Mouse (Mus musculus): ENCODE results near the gene Msh4. TPM values are rescaled to one million over a fixed set of nuclear protein-coding genes. Genes with fewer than 3 reads are reported as not detected.

Gene Msh4
- polyA plus RNA-seq, 1 experiment, result not detected

- TF ChIP-seq FLI1 (IDR thresholded peaks at IDR 0.05; ENCODE audit: low read length), result no peak
- TF ChIP-seq GATA1 (IDR thresholded peaks at IDR 0.05; ENCODE audit: borderline replicate concordance, low read length), result no peak
- H3K4me3 ChIP-seq (replicated peaks), result peak overlapping the region; percentile 62
- peaks cover 20% of the 10 kb centered on the region for H3K27me3 ChIP-seq (replicated peaks)
- H3K9me3 ChIP-seq, result peaks cover 4% of the 10 kb centered on the region; the same call in 1 of the 2 replicates
- H3K36me3 ChIP-seq (replicated peaks; ENCODE audit: low read length), result no peaks in the 10 kb centered on the region
- no peaks in the 10 kb centered on the region for H3K4me1 ChIP-seq
Measured at GRCm38 (mm10) chr3:153823671-153824515, 82.0 kb downstream of the Msh4 start.

- H3K27me3 ChIP-seq (replicated peaks), result peaks cover 24% of the 10 kb centered on the region
- no peak overlapping the region for H3K4me3 ChIP-seq (replicated peaks)
- H3K4me1 ChIP-seq, result peaks cover 8% of the 10 kb centered on the region
- peaks cover 15% of the 10 kb centered on the region for H3K9me3 ChIP-seq
- TF ChIP-seq GATA1 (IDR thresholded peaks at IDR 0.05; ENCODE audit: borderline replicate concordance, low read length), result no peak
- no peak for TF ChIP-seq FLI1 (IDR thresholded peaks at IDR 0.05; ENCODE audit: low read length)
- H3K36me3 ChIP-seq (replicated peaks; ENCODE audit: low read length), result no peaks in the 10 kb centered on the region
Measured at GRCm38 (mm10) chr3:153819438-153819837, 86.5 kb downstream of the Msh4 start.

- Histone ChIP-seq H3K4me1 (peaks cover 8% of the 10 kb centered on the region), H3K4me3 (replicated peaks) (no peak overlapping the region), H3K27me3 (replicated peaks) (peaks cover 25% of the 10 kb centered on the region), H3K9me3 (peaks cover 15% of the 10 kb centered on the region), H3K36me3 (replicated peaks; ENCODE audit: low read length) (no peaks in the 10 kb centered on the region)
- no peak for TF ChIP-seq FLI1 (IDR thresholded peaks at IDR 0.05; ENCODE audit: low read length)
- TF ChIP-seq GATA1 (IDR thresholded peaks at IDR 0.05; ENCODE audit: borderline replicate concordance, low read length), result no peak
Measured at GRCm38 (mm10) chr3:153818723-153819122, 87.2 kb downstream of the Msh4 start.

- Histone ChIP-seq H3K4me3 (replicated peaks) (no peak overlapping the region), H3K9me3 (peaks cover 15% of the 10 kb centered on the region), H3K36me3 (replicated peaks; ENCODE audit: low read length) (no peaks in the 10 kb centered on the region), H3K4me1 (peaks cover 8% of the 10 kb centered on the region), H3K27me3 (replicated peaks) (peaks cover 23% of the 10 kb centered on the region)
- TF ChIP-seq GATA1 (IDR thresholded peaks at IDR 0.05; ENCODE audit: borderline replicate concordance, low read length), result no peak
- TF ChIP-seq FLI1 (IDR thresholded peaks at IDR 0.05; ENCODE audit: low read length), result no peak
Measured at GRCm38 (mm10) chr3:153817376-153817890, 88.5 kb downstream of the Msh4 start.

- no peak overlapping the region for H3K4me3 ChIP-seq (replicated peaks)
- TF ChIP-seq GATA1 (IDR thresholded peaks at IDR 0.05; ENCODE audit: borderline replicate concordance, low read length) (no peak), FLI1 (IDR thresholded peaks at IDR 0.05; ENCODE audit: low read length) (no peak)
- H3K9me3 ChIP-seq, result peaks cover 11% of the 10 kb centered on the region
- peaks cover 11% of the 10 kb centered on the region for H3K27me3 ChIP-seq (replicated peaks)
- H3K4me1 ChIP-seq, result peaks cover 11% of the 10 kb centered on the region
- H3K36me3 ChIP-seq (replicated peaks; ENCODE audit: low read length), result no peaks in the 10 kb centered on the region
Measured at GRCm38 (mm10) chr3:153814026-153814425, 91.9 kb downstream of the Msh4 start.

- Histone ChIP-seq H3K9me3 (no peaks in the 10 kb centered on the region), H3K27me3 (replicated peaks) (peaks cover 5% of the 10 kb centered on the region), H3K4me3 (replicated peaks) (no peak overlapping the region), H3K4me1 (peaks cover 9% of the 10 kb centered on the region), H3K36me3 (replicated peaks; ENCODE audit: low read length) (no peaks in the 10 kb centered on the region)
- no peak for TF ChIP-seq FLI1 (IDR thresholded peaks at IDR 0.05; ENCODE audit: low read length)
- TF ChIP-seq GATA1 (IDR thresholded peaks at IDR 0.05; ENCODE audit: borderline replicate concordance, low read length), result no peak
Measured at GRCm38 (mm10) chr3:153808406-153808805, 97.5 kb downstream of the Msh4 start.

GRCm38 (mm10) chr3:153807444-153808149, 98.3 kb downstream of the Msh4 start:
- Histone ChIP-seq H3K4me1 (peaks cover 9% of the 10 kb centered on the region), H3K36me3 (replicated peaks; ENCODE audit: low read length) (no peaks in the 10 kb centered on the region), H3K4me3 (replicated peaks) (no peak overlapping the region), H3K9me3 (no peaks in the 10 kb centered on the region), H3K27me3 (replicated peaks) (peaks cover 6% of the 10 kb centered on the region)
- TF ChIP-seq FLI1 (IDR thresholded peaks at IDR 0.05; ENCODE audit: low read length) (no peak), GATA1 (IDR thresholded peaks at IDR 0.05; ENCODE audit: borderline replicate concordance, low read length) (no peak)

Other genes with a start within 250 kb of the Msh4 start
- gene St6galnac3, start 181.0 kb downstream of the Msh4 start, polyA plus RNA-seq (2012; ENCODE audit: insufficient read depth, low replicate concordance), result 0.04 and 1.9 TPM in 2 replicates
- gene Asb17, start 61.9 kb downstream of the Msh4 start, polyA plus RNA-seq (2012; ENCODE audit: insufficient read depth, low replicate concordance), result not detected in 2 replicates
- gene Rabggtb, start 6.9 kb upstream of the Msh4 start, polyA plus RNA-seq (2012; ENCODE audit: insufficient read depth, low replicate concordance), result 2.3 and 10.0 TPM in 2 replicates
- 3.5 and 9.9 TPM in 2 replicates for gene Acadm, start 38.5 kb upstream of the Msh4 start, polyA plus RNA-seq (2012; ENCODE audit: insufficient read depth, low replicate concordance)
- gene Slc44a5, start 67.3 kb upstream of the Msh4 start, polyA plus RNA-seq (2012; ENCODE audit: insufficient read depth, low replicate concordance), result not detected in 2 replicates